Mouse (Mus musculus): ENCODE data around the gene Prkn.

DNA sequence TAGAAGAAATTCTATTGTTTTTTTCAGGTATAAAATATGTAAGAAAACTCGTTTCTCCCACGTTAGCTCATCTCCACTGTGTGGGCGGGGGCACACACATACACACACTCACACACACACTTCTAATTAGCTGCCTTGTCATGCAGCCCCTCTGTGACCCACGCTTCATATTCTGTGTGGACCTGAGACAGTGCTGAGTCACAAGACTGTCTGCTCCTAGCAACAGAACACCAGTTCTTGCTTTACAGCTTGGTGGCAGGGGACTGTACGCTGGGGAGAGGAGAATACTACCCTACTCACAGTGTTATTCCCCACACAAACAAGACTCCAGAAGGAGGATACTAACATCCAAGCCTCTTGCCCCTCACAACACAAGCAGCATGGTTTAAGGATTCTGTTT lies 1200.4 kb downstream of the Prkn start:
- TF ChIP-seq CTCF (IDR thresholded peaks at IDR 0.05; ENCODE audit: borderline replicate concordance, insufficient read depth, low read depth, low read length) (no peak), POLR2A (IDR thresholded peaks at IDR 0.05; ENCODE audit: borderline replicate concordance, insufficient read depth, low read length) (no peak)

Data from cerebellum, adult 2 months (tissue).